Mouse (Mus musculus) MEL (cell line): Measurements from ENCODE around the gene Vmn2r52. TPM values are rescaled to one million over a fixed set of nuclear protein-coding genes. Genes with fewer than 3 reads are reported as not detected.
"Not testable (repeated sequence)": the region's sequence is repeated elsewhere in the genome, so short reads cannot be mapped to it uniquely, and the experiment has no call there.

Experiments
- DNase-seq: peaks from one replicate; pipeline ENCODE4 v3.0.0; 2011; ENCODE audit warnings: low read depth, low spot score
- H3K27ac ChIP-seq: 2 replicates; pipeline ENCODE4 v1.5.1; 2012; ENCODE audit warnings: low read depth, mild to moderate bottlenecking, control low read depth, low read length, moderate library complexity; ENCODE audit not compliant: control insufficient read depth
- H3K27me3 ChIP-seq, 2 experiments: fragments of 150-350 bp in 1 of 2; sonication (generic) in 1 of 2; 2 replicates each; pipeline ENCODE4 v1.6.1; 2012; ENCODE audit warnings: low read length in 2 of 2, mild to moderate bottlenecking in 2 of 2, improper control_type of control experiment in 1 of 2, moderate library complexity in 1 of 2; ENCODE audit not compliant: insufficient read depth in 2 of 2, control insufficient read depth in 1 of 2
- H3K36me3 ChIP-seq, 2 experiments: 2 replicates each; pipeline ENCODE4 v1.6.1; 2012 to 2014; ENCODE audit warnings: low read length in 2 of 2, improper control_type of control experiment in 1 of 2, inconsistent platforms in 1 of 2, mild to moderate bottlenecking in 1 of 2; ENCODE audit not compliant: insufficient read depth in 2 of 2, control insufficient read depth in 1 of 2
- H3K4me1 ChIP-seq, 2 experiments: fragments of 150-350 bp in 1 of 2; sonication (generic) in 1 of 2; 2 replicates each; pipeline ENCODE4 v1.6.1; 2012; ENCODE audit warnings: low read length in 2 of 2, improper control_type of control experiment in 1 of 2, mild to moderate bottlenecking in 1 of 2; ENCODE audit not compliant: insufficient read depth in 2 of 2, control insufficient read depth in 1 of 2
- H3K4me3 ChIP-seq, 2 experiments: fragments of 150-350 bp in 1 of 2; sonication (generic) in 1 of 2; 2 replicates each; pipeline ENCODE4 v1.5.1; 2012; ENCODE audit warnings: low read depth in 2 of 2, low read length in 2 of 2, mild to moderate bottlenecking in 2 of 2, moderate library complexity in 2 of 2, control low read depth in 1 of 2, improper control_type of control experiment in 1 of 2; ENCODE audit not compliant: control insufficient read depth in 1 of 2, insufficient read depth in 1 of 2
- H3K79me2 ChIP-seq: 2 replicates; pipeline ENCODE4 v1.6.1; 2012; ENCODE audit warnings: mild to moderate bottlenecking, low read length, moderate library complexity; ENCODE audit not compliant: control insufficient read depth, poor library complexity, insufficient read depth
- H3K9ac ChIP-seq: 2 replicates; pipeline ENCODE4 v1.6.1; 2012; ENCODE audit warnings: low read depth, mild to moderate bottlenecking, control low read depth, low read length, moderate library complexity; ENCODE audit not compliant: control insufficient read depth, poor library complexity, severe bottlenecking
- H3K9me3 ChIP-seq: fragments of 150-350 bp; sonication (generic); replicated peaks from 2 replicates; pipeline ENCODE4 v1.6.1; 2012; ENCODE audit warnings: mild to moderate bottlenecking, low read length, improper control_type of control experiment, moderate library complexity; ENCODE audit not compliant: insufficient read depth
- CHD1 ChIP-seq: IDR thresholded peaks from 2 replicates; pipeline ENCODE4 v1.6.1; 2012; ENCODE audit warnings: low read depth, mild to moderate bottlenecking, inconsistent platforms, low read length, improper control_type of control experiment
- EP300 ChIP-seq, 2 experiments: IDR thresholded peaks; 2 replicates each; pipeline ENCODE4 v1.6.1; 2011; ENCODE audit warnings: improper control_type of control experiment in 2 of 2, low read length in 2 of 2, low read depth in 1 of 2, mild to moderate bottlenecking in 1 of 2
- MAFK ChIP-seq: IDR thresholded peaks from 2 replicates; pipeline ENCODE4 v1.6.1; 2011; ENCODE audit warnings: low read depth, mild to moderate bottlenecking, low read length, improper control_type of control experiment, borderline replicate concordance
- MXI1 ChIP-seq: IDR thresholded peaks from 2 replicates; pipeline ENCODE4 v1.6.1; 2011; ENCODE audit warnings: mild to moderate bottlenecking, low read depth, low read length, improper control_type of control experiment
- NRF1 ChIP-seq: IDR thresholded peaks from 2 replicates; pipeline ENCODE4 v1.6.1; 2014; ENCODE audit warnings: low read depth, mild to moderate bottlenecking, inconsistent platforms, low read length, improper control_type of control experiment, moderate library complexity; ENCODE audit not compliant: poor library complexity, insufficient read depth, severe bottlenecking
- POLR2AphosphoS2 ChIP-seq: IDR thresholded peaks from 2 replicates; pipeline ENCODE4 v1.6.1; 2011; ENCODE audit warnings: low read length, improper control_type of control experiment
- RAD21 ChIP-seq: IDR thresholded peaks from 2 replicates; pipeline ENCODE4 v1.6.1; 2011; ENCODE audit warnings: mild to moderate bottlenecking, low read depth, low read length, improper control_type of control experiment
- RCOR1 ChIP-seq: IDR thresholded peaks from 2 replicates; pipeline ENCODE4 v1.6.1; 2012; ENCODE audit warnings: low read depth, mild to moderate bottlenecking, inconsistent platforms, low read length, improper control_type of control experiment
- SIN3A ChIP-seq: IDR thresholded peaks from 2 replicates; pipeline ENCODE4 v1.6.1; 2012; ENCODE audit warnings: low read length, improper control_type of control experiment, inconsistent platforms
- SMC3 ChIP-seq: IDR thresholded peaks from 2 replicates; pipeline ENCODE4 v1.6.1; 2011; ENCODE audit warnings: low read depth, low read length, improper control_type of control experiment
- TAL1 ChIP-seq: IDR thresholded peaks from 2 replicates; pipeline ENCODE4 v1.6.1; 2012; ENCODE audit warnings: mild to moderate bottlenecking, inconsistent platforms, low read length, moderate library complexity, mixed read lengths
- UBTF ChIP-seq: IDR thresholded peaks from 2 replicates; pipeline ENCODE4 v1.6.1; 2012; ENCODE audit warnings: low read depth, mild to moderate bottlenecking, inconsistent platforms, low read length, improper control_type of control experiment, moderate library complexity, borderline replicate concordance; ENCODE audit not compliant: insufficient read depth
- USF2 ChIP-seq, 2 experiments: IDR thresholded peaks; 2 replicates each; pipeline ENCODE4 v1.6.1; 2011 to 2012; ENCODE audit warnings: improper control_type of control experiment in 2 of 2, low read length in 2 of 2, borderline replicate concordance in 1 of 2, inconsistent platforms in 1 of 2, low read depth in 1 of 2, mild to moderate bottlenecking in 1 of 2; ENCODE audit not compliant: insufficient read depth in 1 of 2
- ZC3H11A ChIP-seq: IDR thresholded peaks from 2 replicates; pipeline ENCODE4 v1.6.1; 2012; ENCODE audit warnings: low read depth, mild to moderate bottlenecking, inconsistent platforms, low read length, improper control_type of control experiment
- ZMIZ1 ChIP-seq: IDR thresholded peaks from 2 replicates; pipeline ENCODE4 v1.6.1; 2012; ENCODE audit warnings: low read depth, mild to moderate bottlenecking, inconsistent platforms, low read length, improper control_type of control experiment, moderate library complexity
- ZNF384 ChIP-seq: IDR thresholded peaks from 2 replicates; pipeline ENCODE4 v1.6.1; 2012; ENCODE audit warnings: low read depth, mild to moderate bottlenecking, inconsistent platforms, low read length, improper control_type of control experiment
- polyA plus RNA-seq, 2 experiments: library from polyadenylated mRNA; stranded (reverse) in 1 of 2; unstranded in 1 of 2; fragments of >175 nt in 1 of 2; fragments of >200 nt in 1 of 2; gene quantifications; 2 replicates each; pipeline versions ENCODE4 v1.2.1 to v1.2.4; 2012; ENCODE audit warnings: low replicate concordance in 2 of 2, low read depth in 1 of 2; ENCODE audit not compliant: insufficient read length in 2 of 2, insufficient read depth in 1 of 2, missing spikeins in 1 of 2
- total RNA-seq: library from RNA; depleted of rRNA; stranded (reverse); fragments of 300-350 nt; gene quantifications from 2 replicates; pipeline ENCODE4 v1.2.3, GENCODE M21; 2012; rRNA removed

Gene Vmn2r52
- total RNA-seq (not detected in 2 replicates), polyA plus RNA-seq (under 1 TPM in 1 of 2 experiments, not detected in 1; 0.01 TPM)

DNA sequence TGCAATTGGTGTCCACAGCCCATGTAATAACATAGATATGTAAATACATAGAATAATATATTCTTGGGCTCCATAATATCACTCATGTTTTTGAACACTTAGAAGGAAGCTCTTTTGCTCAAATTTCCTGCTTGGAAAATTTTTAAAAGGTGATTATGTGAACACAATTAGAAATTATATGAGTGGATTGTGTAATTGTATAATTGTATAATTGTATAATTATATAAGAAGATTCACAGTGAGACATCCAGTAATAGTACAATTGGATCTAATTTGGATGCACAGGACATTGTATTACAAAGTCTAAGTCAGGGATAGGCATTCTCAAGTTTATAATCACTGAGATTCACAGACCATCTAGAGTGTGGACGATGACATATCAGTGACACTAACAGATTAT lies at the start of gene Vmn2r52:
Gene Vmn2r52 (minus strand): TSS at position 101 of the 400 bp plus-strand sequence.
- H3K79me2 ChIP-seq = no peaks in the 10 kb centered on the region
- no peak for TF ChIP-seq SMC3
- no peak for TF ChIP-seq MAFK
- no peak for TF ChIP-seq RAD21
- TF ChIP-seq EP300 (IDR thresholded peaks at IDR 0.05; ENCODE audit: low read depth in 1 of 2, low read length in 2 of 2) = no peak
- no peak for TF ChIP-seq ZNF384
- no peak for TF ChIP-seq USF2 (IDR thresholded peaks at IDR 0.05; ENCODE audit: borderline replicate concordance in 1 of 2, insufficient read depth in 1 of 2, low read depth in 1 of 2, low read length in 2 of 2)
- no peak for TF ChIP-seq TAL1
- TF ChIP-seq POLR2AphosphoS2 = no peak
- no peak for TF ChIP-seq CHD1
- no peak for TF ChIP-seq MXI1
- no peak for TF ChIP-seq RCOR1
- no peak for TF ChIP-seq NRF1
- no peak for TF ChIP-seq SIN3A
- TF ChIP-seq UBTF = no peak
- no peak for TF ChIP-seq ZMIZ1
- no peak for TF ChIP-seq ZC3H11A
- TF ChIP-seq, all 39 proteins: peak for 0
- Histone ChIP-seq H3K9ac (no peak within 1 kb of the TSS), H3K36me3 (no peaks in the 10 kb centered on the region), H3K27me3 (no peaks in the 10 kb centered on the region), H3K4me1 (no peaks in the 10 kb centered on the region), H3K4me3 (no peak within 1 kb of the TSS), H3K9me3 (no peaks in the 10 kb centered on the region), H3K27ac (no peak within 1 kb of the TSS)
- DNase-seq = no peak

DNA sequence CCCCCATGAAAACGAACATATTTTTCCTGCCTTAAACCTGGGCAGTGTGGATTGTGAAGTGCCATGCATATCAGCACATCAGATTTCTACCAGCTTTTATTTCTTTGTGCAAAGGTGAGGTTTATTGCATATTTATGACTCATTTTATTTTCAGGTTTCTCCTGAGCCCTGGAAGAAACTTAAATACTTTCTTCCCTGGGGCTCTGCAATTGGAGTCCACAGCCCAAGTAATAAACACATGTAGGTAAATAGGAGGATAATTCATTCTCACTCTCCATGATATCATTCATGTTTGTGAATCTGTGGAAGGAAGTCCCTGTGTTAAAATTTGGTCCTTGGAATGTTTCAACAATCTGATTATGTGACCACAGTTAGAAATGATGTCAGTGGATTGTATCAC lies 70.7 kb downstream of the Vmn2r52 start, which contains the start of gene Vmn2r51:
Gene Vmn2r51 (minus strand): TSS at position 101 of the 400 bp plus-strand sequence.
- not testable (repeated sequence) for H3K27me3 ChIP-seq, H3K79me2 ChIP-seq, H3K27ac ChIP-seq, DNase-seq, H3K4me3 ChIP-seq, H3K36me3 ChIP-seq, H3K9ac ChIP-seq, H3K4me1 ChIP-seq, H3K9me3 ChIP-seq

Other genes with a start within 250 kb of the Vmn2r52 start
- gene Vmn2r48, start 223.0 kb downstream of the Vmn2r52 start, total RNA-seq = not detected in 2 replicates
- gene Vmn2r48, start 223.0 kb downstream of the Vmn2r52 start, polyA plus RNA-seq = not detected
- gene Vmn2r49, start 184.3 kb downstream of the Vmn2r52 start, total RNA-seq = not detected in 2 replicates
- gene Vmn2r49, start 184.3 kb downstream of the Vmn2r52 start, polyA plus RNA-seq = not detected
- not detected in 2 replicates for gene Vmn2r50, start 123.3 kb downstream of the Vmn2r52 start, total RNA-seq
- not detected for gene Vmn2r50, start 123.3 kb downstream of the Vmn2r52 start, polyA plus RNA-seq
- not detected in 2 replicates for gene Vmn2r51, start 70.8 kb downstream of the Vmn2r52 start, total RNA-seq
- not detected for gene Vmn2r51, start 70.8 kb downstream of the Vmn2r52 start, polyA plus RNA-seq
- not detected in 2 replicates for gene Vmn1r66, start 101.4 kb upstream of the Vmn2r52 start, total RNA-seq
- not detected for gene Vmn1r66, start 101.4 kb upstream of the Vmn2r52 start, polyA plus RNA-seq